Mouse (Mus musculus) Muller cell, postnatal 12 days (primary cell): Measurements from ENCODE around the gene Psmd11.
A peak's percentile ranks its signal among the peaks of the same experiment; 100 is the strongest.
"Not testable (repeated sequence)": the region's sequence is repeated elsewhere in the genome, so short reads cannot be mapped to it uniquely, and the experiment has no call there.

ENCODE experiments used
- DNase-seq: peaks from one replicate; pipeline ENCODE4 v3.0.0-alpha.2; 2015; ENCODE audit errors: inconsistent ontology term

Gene Psmd11

DNA sequence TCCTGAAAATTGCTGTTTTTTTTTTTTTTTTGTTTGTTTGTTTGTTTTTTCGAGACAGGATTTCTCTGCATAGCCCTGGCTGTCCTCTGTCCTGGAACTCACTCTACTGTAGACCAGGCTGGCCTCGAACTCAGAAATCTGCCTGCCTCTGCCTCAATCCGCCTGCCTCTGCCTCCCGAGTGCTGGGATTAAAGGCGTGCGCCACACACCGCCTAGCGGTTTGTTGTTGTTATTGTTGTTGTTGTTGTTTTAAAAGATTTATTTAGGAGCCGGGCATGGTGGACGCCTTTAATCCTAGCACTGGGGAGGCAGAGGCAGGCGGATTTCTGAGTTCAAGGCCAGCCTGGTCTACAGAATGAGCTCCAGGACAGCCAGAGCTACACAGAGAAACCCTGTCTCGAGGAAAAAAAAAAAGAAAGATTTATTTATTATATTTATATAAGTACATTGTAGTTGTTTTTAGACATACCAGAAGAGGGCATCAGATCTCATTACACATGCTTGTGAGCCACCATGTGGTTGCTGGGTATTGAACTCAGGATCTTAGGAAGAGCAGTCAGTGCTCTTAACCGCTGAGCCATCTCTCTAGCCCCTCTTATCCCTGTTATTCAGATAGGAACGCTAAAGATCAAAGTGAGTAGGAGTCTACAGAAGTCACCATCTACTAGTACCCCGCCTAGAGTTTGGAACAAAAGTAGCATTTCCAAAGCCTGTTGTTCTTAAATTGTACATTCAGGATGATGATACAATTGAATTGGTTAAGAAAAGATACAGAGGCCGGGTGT lies 2.2 kb upstream of the Psmd11 start:
- not testable (repeated sequence) for DNase-seq

DNA sequence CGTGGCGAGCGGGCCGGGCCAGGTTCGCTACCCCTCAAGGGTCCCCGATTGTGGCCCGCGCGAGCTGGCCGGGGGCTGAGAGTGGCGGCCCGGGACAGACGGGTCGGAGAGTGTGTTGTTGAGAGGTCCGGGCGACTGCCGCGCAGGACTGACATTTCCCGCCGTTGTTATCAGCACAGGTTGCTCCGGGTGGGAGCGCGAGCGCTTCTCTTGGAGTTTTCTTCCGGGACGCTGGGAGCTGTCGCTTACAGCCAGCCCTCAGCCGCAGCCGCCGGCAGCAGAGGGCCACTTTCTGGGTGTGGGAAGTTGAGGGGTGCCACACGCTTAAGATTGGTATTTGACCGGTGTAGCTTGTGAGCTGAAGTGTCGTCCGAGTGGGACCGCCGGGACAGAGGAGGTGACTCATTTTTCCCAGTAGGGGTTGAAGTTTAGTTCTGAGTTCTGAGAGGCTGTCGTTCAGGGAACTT lies 627 bp downstream of the Psmd11 start:
- peak; percentile 57 for DNase-seq

DNA sequence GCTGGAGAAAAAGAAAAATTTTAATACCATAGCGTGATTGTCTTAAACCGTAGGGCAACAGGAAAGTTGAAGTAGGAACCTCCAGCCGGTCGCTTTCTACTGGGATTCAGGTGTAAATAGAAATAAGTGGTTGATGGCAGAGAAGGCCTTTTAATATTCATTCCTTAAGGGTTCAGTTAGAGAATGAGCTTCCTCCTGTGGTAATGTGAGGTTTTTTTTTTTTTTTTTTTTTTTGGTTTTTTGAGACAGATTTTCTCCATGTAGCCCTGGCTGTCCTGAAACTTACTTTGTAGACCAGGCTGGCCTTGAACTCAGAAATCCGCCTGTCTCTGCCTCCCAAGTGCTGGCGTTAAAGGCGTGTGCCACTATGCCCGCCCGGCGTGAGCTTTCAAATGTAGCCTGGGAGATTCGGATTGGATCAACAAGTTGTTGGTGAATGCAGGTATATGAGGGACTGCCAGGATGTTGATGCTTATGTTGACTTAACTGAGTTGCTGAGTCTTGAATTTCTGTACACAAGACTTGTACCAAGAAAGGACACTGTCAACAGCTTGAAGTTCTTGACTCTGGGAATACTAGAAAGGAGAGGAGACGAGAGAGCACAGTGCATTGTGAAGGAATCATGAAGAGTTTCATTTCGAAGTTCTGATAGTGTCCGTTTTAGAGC lies 1.2 kb downstream of the Psmd11 start:
- no peak for DNase-seq

DNA sequence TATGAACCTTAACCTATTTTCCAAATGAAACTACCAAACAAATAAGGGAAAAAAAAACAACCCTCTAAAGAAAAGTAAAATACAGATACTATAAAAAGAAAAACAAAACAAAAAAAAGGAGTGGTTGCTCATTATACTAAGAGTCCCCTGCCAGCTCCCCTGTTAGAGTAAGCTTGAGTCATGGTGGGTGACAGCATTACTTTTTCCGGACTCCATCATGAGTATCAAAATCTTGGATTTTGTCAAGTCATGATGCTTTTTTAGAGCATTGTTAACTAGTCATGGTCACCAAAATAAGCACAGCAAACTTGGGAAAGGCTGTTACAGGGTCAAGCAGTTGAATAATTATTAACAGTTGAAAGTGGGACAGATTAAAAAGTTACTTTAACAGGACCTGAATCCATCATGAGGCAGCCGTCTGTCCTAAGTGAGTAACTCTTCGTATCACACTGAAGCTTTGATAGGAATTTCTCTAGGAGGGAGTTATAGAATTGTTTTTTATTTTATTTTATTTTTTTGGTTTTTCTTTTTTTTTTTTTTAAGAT lies 2.0 kb downstream of the Psmd11 start:
- peak; percentile 11 for DNase-seq

DNA sequence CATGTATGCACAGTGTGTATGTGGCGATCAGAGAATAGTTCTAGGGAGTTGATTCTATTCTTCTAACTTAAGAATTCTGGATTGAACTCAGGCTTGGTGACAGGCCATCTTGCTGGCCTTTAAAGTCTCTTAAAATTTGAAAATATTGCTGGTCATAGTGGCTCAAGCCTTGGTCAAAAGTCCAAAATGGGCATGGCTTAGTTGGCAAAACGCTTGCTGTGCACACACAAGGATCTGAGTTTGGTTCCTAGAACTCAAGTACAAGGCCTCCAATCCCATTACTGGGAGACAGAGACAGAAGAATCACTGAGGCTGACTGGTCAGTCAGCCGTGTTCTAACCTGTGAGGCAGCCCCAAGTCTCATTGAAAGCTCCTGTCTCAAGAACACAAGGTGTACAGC lies 18.5 kb downstream of the Psmd11 start:
- DNase-seq, result no peak

DNA sequence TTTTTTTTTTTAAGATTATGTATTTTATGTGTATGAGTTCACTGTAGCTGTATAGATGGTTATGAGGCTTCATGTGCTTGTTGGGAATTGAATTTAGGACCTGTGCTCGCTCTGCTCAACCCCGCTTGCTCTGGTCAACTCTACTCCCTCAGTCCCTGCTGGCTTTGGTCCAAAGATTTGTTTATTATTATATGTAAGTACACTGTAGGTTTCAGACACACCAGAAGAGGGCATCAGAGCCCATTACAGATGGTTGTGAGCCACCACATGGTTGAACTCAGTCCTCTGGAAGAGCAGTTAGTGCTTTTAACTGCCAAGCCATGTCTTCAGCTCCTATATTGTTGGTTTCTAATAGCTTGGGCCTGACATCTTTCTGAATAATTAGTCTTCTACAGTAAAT lies 21.4 kb downstream of the Psmd11 start:
- no peak for DNase-seq

DNA sequence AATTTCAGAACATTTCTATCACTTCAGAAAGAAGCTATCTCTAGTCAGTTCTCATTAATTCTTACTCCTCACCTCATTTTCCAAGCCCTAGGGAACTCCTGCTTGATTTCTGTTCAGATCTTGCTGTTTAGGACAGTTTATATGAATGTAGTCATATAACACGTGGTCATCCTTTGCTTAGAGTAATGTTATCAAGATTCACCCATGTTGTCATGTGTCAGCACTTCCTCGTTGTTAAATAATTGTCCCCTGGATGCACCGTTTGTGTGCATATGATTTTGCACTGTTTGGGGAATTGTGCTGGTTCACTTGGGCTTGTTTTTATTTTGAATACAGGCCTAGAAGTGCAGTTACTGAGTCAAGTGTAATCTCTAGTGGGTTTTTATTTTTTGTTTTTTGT lies 23.8 kb downstream of the Psmd11 start:
- no peak for DNase-seq

DNA sequence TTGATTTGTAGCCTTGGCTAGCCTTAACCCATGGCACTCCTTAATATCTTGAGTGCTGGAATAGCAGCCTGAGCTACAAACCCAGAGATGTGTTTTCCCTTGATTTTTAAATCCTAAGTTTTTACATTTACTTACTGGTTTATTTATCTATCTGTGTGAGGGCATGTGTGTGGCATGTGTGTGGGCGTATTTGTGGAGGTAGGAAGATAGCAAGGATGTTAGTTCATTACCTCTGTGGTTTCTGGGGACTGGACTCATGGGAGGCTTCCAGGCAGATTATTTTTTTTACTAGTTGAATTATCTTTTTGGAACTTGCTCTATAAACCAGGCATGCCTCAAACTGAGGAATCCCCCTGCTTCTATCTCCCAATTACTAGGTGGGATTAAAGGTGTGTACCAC lies 24.8 kb downstream of the Psmd11 start:
- no peak for DNase-seq

DNA sequence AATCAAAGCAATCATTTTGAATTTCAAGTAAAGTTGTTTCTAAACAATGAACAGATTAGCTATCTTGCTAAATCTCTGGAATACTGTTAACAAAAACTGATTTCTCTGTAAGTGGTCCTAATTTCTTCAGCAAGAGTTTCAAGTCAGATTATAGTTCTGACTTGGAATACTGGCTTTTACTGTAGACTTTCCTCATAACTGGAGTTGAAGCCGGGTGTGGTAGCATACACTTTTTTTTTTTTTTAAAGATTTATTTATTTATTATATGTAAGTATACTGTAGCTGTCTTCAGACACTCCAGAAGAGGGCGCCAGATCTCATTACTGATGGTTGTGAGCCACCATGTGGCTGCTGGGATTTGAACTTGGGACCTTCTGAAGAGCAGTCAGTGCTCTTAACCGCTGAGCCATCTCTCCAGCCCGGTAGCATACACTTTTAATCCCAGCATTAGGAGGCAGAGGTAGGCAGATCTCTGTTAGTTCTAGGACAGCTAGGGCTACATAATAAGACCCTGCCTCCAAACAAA lies 35.3 kb downstream of the Psmd11 start:
- not testable (repeated sequence) for DNase-seq

DNA sequence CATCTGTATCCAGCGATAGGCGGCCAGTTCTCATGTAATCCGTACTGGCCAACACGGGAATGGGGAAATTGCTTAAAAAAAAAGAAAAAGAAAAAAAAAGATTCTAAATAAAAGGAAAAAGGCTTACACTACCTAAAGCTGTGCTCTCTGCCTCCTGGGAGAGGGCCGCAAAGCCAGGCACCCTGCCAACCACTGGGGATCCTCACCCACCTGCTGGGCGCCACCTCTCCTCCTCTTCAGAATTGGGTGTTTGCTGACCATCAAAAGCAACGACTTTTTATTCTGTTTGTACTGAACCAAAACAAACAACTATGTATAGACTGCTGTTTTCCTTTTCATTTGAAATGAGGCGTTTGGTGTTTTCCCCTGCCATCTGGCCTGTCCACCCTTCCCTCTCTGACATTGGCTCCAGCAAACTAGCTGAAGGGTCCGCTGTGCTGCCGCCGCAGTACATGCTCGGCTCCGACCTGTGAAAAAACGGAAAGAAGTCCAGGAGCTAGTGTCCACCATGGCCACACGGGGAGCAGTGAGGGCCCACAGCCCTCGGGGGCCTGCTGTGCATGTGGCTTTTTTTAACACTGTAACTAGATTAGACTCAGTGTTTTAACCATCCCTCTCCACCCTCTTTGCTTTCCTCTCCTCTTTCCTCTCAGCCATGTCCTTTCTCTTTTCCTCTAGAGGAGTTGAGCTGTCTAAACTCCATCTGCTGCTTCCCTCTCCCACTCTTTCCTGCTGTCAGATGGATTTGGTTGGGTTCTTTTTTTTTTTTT lies 43.6 kb downstream of the Psmd11 start:
- DNase-seq, result no peak

DNA sequence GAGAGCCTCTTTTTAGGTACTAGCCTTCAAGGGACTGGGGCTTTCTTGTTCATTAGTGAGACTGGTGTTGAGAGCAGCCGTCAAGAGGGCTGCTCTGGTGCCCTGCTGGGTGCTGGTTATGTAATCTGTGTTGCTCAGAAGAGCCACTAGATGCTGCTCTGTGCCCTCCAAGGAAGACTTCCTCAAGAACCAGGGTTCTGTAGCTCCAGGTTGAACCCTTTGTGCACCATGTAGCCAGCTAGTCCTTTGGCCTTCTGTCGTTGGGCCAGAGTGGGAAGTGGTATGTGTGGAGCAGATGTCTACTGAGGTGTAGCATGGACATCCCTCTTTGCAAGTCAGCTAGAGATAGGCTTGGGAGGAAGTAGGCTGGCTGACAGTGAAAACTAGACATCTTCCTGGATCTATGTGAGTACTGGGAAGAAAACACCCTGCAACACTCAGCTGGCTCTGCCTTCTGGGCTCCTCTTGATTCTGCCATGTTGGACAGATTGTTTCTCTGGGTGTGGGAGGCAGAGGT lies 45.8 kb downstream of the Psmd11 start:
- DNase-seq, result no peak

DNA sequence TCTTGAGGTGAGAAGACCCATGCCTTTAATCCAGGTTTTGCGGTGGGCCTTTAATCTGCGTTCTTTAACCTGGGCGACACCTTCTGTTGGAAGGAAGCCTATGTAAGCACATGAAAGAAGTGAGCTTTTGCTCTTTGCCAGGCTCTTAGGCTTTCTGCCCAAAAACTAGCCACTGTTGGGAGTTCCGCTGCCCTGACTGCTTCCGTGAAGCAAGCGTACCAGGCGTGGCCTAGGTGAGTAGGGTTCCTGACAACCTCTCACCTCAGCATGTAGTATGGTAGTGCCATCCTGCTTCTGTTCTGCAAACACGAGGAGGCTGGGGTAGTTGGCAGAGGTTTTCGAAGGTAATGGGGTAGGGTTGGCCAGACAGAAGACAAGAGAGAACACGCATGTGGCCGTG lies 46.4 kb downstream of the Psmd11 start:
- no peak for DNase-seq

DNA sequence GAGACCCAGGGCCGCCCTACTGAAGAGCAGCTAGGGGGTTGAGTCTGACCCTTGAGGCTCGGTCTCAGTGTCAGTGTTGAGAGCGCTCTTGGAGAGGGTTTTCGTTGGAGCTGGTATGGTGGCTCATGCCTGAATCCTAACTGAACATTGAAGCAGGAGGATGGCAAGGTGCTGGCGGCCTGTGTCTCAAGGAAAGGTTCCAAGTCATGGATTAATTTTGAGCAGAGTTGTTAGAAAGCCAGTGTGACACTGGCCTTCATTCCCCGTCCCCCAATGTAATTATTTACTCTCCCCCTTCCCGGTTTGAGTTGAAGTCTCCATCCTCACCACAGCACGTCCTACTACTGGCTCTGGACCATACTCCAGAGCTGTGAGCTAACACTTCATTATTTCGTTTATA lies 47.1 kb downstream of the Psmd11 start:
- no peak for DNase-seq

DNA sequence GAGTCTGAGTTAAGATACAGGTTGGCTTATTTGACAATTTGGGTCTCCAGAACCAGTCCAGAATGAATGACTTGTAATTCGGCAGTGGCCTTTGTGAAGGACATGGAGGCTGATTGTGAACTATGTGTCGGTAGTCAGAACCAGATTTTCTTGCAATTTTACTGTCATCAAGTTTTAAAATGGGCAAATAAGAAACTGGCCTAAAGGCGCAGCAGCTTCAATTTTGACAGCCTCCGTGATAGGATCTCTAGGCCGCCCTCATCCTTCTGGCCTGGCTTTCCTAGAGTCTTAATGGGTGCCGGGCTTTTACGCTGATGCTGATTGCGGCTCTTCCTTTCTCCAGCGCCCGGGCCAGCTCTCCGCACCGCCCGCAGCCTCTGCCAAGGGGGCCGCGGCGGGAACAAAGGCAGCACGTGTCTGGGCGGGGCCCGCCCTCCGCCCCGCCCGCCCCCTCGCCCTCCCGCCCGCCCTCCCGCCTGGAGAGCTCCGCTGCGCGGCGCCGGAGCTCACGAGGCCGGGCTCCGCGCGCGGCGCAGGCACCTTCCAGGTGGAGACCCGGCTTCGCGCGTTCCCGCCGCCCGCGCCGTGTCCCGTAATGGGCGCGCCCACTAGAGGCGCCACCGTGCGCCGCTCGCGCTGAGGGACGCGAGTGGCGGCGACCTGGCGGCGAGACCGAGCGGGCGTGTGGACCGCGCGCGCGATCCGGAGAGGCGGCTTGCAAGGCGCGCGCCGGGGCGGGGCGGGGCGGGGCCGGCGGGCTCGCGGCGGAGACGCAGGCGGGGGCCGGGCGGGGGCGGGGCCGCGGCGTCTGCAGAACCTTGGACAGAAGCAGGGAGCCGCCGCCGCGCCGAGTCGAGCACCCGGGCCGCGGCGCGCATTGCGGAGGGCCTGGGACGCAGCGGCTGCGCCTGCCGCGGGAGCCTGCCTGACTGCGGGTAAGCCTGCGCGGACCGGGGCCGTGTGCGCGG lies 48.1 kb downstream of the Psmd11 start, which contains the start of gene Cdk5r1:
Gene Cdk5r1, plus strand, starts transcription at position 802 of the 968 bp plus-strand sequence.
- DNase-seq, result peak; percentile 96

DNA sequence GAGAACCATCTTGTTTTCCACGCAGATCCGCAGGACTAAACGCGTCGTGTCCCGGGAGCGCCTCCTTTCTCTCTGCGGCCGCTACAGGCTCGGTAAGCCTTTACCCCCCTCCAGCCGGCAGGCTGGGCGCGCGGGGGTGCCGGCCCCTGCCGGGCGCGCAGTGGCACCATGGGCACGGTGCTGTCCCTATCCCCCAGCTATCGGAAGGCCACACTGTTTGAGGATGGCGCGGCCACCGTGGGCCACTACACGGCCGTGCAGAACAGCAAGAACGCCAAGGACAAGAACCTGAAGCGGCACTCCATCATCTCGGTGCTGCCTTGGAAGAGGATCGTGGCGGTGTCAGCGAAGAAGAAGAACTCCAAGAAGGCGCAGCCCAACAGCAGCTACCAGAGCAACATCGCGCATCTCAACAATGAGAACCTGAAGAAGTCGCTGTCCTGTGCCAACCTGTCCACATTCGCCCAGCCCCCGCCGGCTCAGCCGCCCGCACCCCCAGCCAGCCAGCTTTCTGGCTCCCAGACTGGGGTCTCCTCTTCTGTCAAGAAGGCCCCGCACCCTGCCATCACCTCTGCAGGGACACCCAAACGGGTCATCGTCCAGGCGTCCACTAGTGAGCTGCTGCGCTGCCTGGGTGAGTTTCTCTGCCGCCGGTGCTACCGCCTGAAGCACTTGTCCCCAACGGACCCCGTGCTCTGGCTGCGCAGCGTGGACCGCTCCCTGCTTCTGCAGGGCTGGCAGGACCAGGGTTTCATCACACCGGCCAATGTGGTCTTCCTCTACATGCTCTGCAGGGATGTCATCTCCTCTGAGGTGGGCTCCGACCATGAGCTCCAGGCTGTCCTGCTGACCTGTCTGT lies 49.2 kb downstream of the Psmd11 start:
- DNase-seq, result no peak

DNA sequence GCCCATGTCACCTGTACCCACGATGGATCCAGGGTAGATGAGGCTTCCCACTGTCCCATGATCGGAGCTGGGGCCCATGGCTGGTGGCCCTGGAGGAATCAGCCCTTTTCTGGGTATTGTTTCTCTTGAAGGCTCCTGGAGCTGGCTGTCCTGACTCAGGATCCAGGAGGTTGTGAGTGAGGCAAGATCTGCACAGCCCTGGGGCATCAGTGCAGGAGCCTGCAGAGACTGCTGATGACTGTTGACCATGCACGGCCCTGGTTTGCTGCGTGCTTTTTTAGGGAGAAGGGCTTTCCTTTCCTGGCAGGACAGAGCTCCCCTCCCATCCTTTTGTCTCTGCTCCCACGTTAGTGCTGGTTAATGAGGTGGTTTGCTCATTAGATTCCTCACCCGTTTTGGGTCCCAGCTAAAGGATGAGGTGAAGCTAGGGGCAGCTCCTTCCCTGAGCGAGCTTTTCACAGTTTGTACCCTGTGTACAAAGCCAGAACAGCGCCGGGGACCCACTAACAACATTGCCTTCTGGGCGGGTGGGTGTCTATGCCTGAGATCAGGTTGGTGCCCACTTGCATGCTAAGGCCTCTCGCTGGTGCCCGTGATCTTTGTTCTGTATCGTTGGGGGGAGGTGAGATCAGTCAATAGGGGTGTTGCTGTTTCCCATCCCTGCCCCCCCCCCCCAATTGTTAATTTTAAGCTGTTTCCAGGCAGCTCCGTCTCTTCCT lies 50.4 kb downstream of the Psmd11 start:
- peak; percentile 76 for DNase-seq

DNA sequence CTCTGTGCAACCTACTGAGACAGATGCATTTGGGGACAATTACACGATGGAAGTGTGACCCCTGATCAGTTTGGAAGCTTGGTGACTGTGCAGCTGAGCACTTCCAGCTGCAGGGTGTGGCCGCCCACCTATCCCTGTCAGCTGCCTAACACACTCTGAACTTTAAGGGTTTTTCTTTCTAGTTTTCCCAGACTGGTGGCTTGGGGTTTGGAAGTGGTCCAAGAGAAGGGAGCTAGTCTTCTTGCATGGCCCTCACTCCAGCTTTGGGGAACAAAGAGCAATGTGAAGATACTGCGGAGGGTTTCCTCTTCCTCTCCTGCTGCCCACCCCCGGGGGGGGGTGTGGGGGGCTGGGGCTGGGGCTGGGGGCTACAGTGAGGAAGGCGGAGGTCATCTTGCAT lies 51.0 kb downstream of the Psmd11 start:
- peak; percentile 36 for DNase-seq

DNA sequence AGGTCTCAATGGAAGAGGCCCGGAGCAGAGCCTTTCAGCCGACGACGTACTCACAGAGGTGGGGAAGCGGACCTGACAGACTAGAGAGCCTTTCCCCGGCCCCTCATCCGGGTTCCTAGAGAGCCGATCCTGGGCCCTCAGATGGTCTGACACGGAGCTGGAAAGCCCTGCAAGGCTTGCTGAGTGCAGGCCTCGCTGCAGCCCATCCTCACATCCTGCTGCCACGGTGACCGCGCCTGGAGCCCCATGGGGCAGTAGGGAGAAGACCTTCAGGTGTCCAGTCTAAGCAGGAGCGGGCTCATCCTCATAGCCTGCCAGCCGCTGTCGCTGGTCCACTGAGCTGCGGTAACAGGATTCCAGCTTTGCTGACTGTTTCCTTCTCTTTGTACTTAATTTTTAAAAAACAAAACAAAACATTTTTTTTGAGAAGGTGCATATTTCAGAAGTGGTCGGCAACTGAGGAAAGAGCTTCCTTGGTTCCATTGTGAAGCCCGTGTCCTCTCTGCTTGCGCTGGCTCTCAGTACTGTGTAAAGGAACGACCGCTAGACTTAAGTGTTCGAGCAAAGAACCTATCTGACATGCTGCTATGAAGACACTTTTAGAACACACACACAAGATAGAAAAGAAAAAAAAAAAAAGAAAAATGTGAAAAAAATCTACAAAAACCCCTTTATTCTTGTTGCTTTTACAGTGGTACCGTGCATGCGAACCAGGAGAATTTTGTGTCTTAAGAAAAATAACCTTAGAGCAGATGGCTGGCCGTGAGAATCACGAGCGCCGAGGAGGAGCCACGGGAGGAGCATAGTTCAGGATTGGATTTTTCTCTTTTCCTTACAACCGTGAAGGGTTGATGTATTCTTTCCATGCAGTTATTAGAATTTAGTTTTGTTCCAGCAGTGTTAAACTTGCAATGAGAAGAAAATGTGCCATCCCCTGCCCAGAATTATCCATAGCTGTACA lies 51.8 kb downstream of the Psmd11 start:
- DNase-seq, result no peak
